Mouse (Mus musculus) right cerebral cortex, postnatal 10 days (tissue): ENCODE results near the gene Slc39a10.
"Not testable (repeated sequence)": the region's sequence is repeated elsewhere in the genome, so short reads cannot be mapped to it uniquely, and the experiment has no call there.

Source experiments
- DNase-seq, 2 experiments: peaks; one replicate each; pipeline ENCODE4 v3.0.0; 2021; ENCODE audit warnings: low spot score in 2 of 2

Slc39a10 gene

DNA sequence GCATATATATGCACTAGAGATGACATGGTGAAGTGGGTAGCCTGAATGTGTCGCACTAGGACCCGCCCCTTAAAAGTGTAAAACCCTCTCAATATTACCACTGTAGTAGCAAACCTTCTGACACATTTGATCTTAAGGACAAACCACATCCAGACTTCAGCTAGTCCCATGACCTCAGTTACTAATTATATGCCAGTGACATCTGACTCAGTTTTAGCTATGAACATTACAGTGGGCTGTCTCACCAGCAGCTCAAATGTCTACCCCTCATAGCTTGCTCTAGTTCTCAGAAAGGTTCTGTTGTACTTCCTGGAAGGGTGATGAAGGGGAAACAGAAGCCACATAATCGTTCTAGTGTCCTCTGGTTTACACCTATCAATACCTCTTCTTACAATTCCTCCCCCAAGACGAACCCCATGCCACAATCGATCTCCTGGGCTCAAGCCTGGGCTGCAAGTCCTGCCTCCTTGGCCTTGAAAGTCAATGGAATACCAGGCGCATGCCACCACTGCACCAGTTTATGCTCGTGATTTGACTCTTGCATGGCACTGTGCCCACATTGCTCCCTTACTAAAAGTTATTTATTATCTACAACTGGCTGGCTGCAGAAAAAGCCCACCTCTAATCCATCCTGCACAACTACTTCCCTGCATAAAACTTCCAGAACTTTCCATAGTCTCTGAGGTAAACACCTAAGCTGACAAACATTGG, 28.3 kb downstream of the Slc39a10 start:
- DNase-seq = no peak

GRCm38 (mm10) chr1:46863434-46863833, 29.2 kb downstream of the Slc39a10 start:
- no peak for DNase-seq

DNA sequence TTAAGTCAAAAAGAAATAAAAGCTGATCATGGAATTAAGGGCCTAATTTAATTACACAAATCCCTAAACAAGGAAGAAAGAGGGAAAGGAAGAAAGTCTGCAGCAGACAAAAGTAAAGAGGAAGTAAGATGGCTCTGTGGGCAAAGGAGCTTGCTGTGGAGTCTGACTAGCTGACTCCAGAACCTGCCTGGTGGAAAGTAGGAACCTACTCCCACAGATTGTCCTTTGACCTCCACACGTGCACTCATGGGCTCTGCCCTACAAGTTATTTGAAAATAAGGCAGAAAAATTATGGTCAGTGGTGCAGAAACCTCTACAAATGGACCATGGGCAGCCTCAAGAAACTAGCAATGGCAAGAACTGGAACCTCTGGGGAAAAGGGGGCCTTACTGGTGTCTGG, 32.6 kb downstream of the Slc39a10 start:
- no peak for DNase-seq

GRCm38 (mm10) chr1:46858579-46858978, 34.1 kb downstream of the Slc39a10 start:
- DNase-seq = no peak

GRCm38 (mm10) chr1:46856498-46856897, 36.2 kb downstream of the Slc39a10 start:
- no peak for DNase-seq

DNA sequence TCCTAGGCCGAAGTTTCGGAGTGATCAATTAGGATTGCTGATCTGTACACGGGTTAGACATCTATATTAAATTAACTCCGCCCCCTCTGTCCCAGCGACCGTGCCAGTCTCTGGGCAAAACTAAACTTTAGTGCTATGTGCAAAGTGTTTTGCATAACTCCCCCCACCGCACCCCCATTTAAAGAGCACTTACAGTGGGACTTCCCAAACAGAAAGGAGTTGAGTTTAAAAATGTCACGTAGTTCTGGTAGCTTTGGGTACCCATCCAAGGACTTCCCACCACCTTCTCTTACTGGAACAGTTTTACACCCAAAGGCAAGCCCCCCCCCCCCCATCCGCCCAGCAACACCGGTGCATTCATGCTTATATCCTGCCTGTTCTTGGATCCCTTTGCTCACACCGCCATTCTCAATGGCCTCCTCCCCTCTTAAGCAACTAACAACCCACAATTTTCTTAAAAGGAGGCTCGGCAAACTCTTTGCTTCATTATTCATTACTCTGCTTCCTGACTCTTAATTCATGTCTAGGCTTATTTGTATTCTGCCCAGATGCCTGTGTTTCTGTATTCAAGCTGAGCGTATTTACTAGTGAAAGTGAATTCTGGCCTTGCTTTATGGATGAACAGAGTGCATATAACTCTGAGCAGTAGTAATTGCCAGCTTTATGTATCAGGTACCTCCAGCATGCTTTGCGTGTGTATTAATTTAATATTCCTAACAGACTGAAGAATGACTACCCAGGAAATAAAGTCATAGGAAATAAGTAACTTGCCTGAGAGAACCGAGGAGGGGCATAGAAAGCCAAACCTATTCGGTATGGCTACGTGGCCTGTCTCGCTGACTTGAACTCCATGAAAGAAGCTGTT, 38.4 kb downstream of the Slc39a10 start:
- no peak for DNase-seq

- peak; percentile 97 for DNase-seq
Measured at GRCm38 (mm10) chr1:46853317-46854035, 39.2 kb downstream of the Slc39a10 start.

GRCm38 (mm10) chr1:46852600-46853272, 39.9 kb downstream of the Slc39a10 start:
- peak; percentile 86 to 91 for DNase-seq

DNA sequence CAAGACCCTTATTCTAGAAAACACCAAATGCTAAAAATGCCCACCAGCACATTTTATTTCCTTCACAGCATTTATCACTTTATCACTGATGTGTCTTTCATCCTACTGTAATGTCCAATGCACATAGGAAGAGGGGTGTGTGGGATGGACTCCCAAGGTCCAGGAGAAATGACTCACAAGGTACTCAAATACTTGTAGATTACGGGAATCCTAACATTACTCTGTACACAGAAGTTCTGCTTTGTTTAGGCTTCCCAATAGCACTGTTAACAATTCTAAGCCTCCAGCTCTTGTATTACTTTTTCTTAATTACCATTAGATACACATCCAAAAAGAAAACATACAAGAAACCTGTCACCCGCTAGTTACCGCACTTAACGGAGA, 40.4 kb downstream of the Slc39a10 start:
- DNase-seq = no peak

- no peak for DNase-seq
Measured at GRCm38 (mm10) chr1:46851586-46851985, 41.1 kb downstream of the Slc39a10 start.

DNA sequence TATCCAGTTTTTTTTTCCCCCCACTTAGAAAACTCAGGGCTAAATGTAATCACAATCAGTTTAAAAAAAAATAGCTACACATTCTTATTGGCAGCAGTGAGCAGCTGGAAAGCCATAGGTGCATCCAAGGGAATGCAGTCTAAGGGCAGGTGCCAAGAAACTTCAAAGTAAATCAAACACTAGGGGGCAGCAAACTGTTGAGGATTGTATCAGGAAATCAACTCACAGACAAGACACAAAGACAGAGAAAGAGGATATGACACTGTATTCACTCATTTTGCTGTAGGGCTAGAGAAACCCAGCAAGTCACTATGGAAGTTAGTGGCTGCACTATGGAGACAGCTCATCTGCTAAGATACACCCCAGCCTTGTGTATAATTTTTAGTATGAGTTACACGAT, 42.9 kb downstream of the Slc39a10 start:
- peak; percentile 69 to 76 for DNase-seq

DNA sequence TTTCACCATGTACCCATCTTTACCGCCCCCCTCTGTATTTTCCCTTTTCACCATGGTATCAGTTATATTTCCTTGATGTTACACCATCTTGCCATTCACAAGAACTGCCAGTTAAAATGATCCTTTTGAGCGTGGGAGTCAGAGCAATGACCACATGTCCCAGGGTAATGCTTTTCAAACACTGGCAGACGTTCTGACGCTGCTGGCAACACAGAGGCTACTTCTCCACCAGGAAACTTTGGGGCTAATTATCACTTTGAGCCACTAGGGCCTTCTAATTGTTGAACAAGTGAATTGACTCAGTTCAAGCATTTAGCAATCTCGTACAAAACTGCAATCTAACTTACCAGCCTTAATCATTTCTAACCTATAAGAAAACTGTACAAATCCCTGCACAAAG, 47.4 kb downstream of the Slc39a10 start:
- no peak for DNase-seq

DNA sequence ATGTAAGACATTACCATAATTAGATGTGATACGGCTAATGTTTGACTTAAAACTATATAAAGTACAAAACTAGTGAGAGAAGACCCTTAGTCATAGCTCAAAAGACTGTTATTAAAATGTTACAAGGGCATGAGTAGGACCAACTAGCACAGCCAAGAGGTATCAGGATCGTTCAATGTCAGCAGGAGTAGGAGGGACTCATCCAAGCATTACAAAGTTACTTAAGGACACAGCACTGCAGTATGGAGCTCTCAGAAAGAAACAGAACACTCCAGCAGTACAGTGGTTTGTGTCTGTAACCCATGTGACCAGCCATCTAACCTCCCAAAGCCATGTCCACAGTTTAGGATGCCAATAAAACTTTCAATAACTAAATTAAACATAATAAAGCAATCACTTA, 48.4 kb downstream of the Slc39a10 start:
- no peak for DNase-seq

GRCm38 (mm10) chr1:46843406-46843805, 49.2 kb downstream of the Slc39a10 start:
- DNase-seq = no peak

DNA sequence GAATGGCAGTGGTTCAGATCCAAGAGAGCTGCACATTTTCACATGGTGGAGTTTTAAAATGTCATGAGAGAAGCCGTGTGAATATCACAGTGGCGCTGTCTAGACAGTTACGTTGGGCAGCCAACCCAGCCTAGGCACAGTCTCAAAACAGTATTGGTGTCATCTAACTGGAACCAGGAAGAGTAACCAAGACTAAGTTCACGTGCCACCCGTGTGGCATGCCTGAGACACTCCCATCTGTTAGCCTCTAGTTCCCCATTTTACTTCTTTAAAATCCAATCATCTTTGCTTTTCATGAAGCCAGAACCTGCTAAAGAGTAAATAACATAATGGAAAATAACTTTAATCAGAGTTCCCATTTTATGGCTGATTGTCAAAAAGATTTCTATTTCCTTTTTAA, 60.7 kb downstream of the Slc39a10 start:
- DNase-seq = no peak

- DNase-seq = no peak
Measured at GRCm38 (mm10) chr1:46830066-46830843, 62.4 kb downstream of the Slc39a10 start.

DNA sequence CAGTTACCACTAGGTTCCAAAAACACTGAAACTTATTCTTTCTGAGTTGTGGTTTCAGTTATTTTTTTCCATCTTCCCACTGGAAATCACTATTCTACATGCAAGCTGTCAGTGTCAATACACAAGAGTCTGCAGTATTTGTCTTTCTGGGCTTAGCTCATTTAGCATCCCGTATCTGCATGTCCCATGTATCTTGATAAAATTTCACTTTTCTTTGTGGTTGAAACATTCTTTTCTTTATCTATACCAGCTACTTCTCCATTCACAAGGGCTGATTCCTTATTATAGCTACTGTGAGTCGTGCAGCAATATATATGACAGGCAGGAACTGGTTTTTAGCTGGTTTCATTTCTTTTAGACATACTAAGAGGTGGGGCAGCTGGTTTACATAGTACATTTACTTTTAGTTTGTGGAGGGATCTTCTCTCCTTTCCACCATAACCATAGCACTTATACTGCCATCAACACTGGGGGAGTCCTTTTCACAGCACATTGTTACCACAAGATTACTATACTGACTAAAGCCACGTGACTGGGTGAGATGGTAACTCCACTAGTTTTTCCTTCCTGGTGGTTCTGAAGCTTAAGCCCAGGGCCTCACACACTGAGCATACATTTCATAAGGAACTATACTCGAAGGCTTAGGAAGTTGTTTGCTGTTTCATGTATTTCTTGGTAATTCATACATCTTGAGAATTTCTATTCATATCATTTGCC, 70.2 kb downstream of the Slc39a10 start:
- DNase-seq = no peak

GRCm38 (mm10) chr1:46817934-46818333, 74.7 kb downstream of the Slc39a10 start:
- no peak for DNase-seq

GRCm38 (mm10) chr1:46808630-46809029, 84.0 kb downstream of the Slc39a10 start:
- DNase-seq = not testable (repeated sequence)

DNA sequence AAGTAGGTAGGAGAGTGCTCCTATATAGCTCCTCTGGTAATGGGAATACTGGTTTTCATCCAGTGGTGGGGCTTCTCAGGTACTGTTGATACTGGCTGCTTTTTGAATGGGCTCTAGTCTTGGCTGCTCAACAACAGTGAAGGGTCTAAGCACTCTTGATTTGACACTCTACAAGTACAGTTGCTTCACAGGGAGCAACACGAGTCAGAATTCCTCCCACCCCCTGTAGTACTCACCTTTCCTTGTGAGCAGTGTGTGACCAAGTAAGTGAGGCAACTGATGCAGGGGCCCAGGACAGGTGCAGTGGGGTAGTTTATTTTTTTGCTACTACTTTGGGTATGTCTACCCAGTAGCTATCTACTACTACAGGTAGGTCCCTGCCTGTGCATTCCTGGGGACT, 87.6 kb downstream of the Slc39a10 start:
- DNase-seq = no peak
